Mouse (Mus musculus): Measurements from ENCODE around the gene Eva1a. TPM values are rescaled to one million over a fixed set of nuclear protein-coding genes. Genes with fewer than 3 reads are reported as not detected.

The Eva1a gene
- polyA plus RNA-seq, 1 experiment = 14.9 TPM

GRCm38 (mm10) chr6:82070459-82070858, 29.6 kb downstream of the Eva1a start:
- H3K4me1 ChIP-seq (ENCODE audit: control insufficient read depth, insufficient read depth, low read length) = no peaks in the 10 kb centered on the region
- H3K27me3 ChIP-seq (ENCODE audit: control insufficient read depth, insufficient read depth, low read length) = no peaks in the 10 kb centered on the region
- 77% methylated on average over 6 of the region's 6 CpGs for WGBS
- H3K27ac ChIP-seq (ENCODE audit: insufficient read depth, low read length) = no peak overlapping the region
- TF ChIP-seq POLR2A (IDR thresholded peaks at IDR 0.05; ENCODE audit: borderline replicate concordance, insufficient read depth, low read length) = no peak
- no peak for TF ChIP-seq CTCF (IDR thresholded peaks at IDR 0.05; ENCODE audit: borderline replicate concordance, insufficient read depth, low read depth, low read length)
- no peak for DNase-seq
- no peak overlapping the region for H3K4me3 ChIP-seq (replicated peaks; ENCODE audit: insufficient read depth, low read depth, low read length)

DNA sequence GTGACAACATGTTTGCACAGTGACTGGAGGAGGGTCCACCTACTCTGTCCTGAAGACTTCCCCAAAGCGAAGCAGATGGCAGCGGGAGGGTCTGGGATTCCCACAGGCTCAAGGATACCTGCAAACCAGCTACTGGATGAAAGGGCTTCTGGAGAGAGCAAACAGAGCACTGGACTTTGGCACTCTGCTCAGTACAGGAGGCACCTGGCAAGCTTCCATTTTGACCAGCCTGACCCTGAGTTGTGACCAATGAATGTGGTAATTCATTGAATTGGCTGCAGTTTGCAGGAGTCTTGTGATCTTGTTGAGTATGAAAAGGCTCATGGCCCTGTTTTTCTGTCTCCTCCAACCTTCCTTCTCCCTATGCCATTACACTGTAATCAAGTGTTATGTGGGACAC, 32.2 kb downstream of the Eva1a start:
- Histone ChIP-seq H3K4me1 (ENCODE audit: control insufficient read depth, insufficient read depth, low read length) (no peaks in the 10 kb centered on the region), H3K27me3 (ENCODE audit: control insufficient read depth, insufficient read depth, low read length) (no peaks in the 10 kb centered on the region), H3K27ac (ENCODE audit: insufficient read depth, low read length) (no peak overlapping the region), H3K4me3 (replicated peaks; ENCODE audit: insufficient read depth, low read depth, low read length) (no peak overlapping the region)
- 89% methylated on average over 2 of the region's 2 CpGs for WGBS
- no peak for TF ChIP-seq POLR2A (IDR thresholded peaks at IDR 0.05; ENCODE audit: borderline replicate concordance, insufficient read depth, low read length)
- no peak for TF ChIP-seq CTCF (IDR thresholded peaks at IDR 0.05; ENCODE audit: borderline replicate concordance, insufficient read depth, low read depth, low read length)
- DNase-seq = peak in 1 of 2 experiments; percentile 26

DNA sequence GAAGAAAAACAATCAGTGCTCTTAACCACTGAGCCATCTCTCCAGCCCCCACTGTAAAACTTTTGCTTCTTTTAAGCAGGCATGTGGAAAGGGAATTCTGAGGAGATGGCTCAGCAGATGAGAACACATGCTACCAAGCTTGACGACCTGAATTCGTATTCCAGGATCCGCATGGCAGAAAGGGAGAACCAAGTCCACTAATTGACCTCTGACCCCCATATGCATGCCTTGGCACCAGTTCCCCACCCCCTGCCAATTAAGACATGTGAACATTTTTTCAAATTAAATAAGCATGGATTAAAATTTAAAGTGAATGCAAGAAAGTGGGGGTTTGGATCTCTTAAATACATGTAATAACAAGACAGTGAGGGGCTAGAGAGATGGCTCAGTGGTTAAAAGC, 32.7 kb downstream of the Eva1a start:
- Histone ChIP-seq H3K4me3 (replicated peaks; ENCODE audit: insufficient read depth, low read depth, low read length) (no peak overlapping the region), H3K27me3 (ENCODE audit: control insufficient read depth, insufficient read depth, low read length) (no peaks in the 10 kb centered on the region), H3K27ac (ENCODE audit: insufficient read depth, low read length) (no peak overlapping the region), H3K4me1 (ENCODE audit: control insufficient read depth, insufficient read depth, low read length) (no peaks in the 10 kb centered on the region)
- WGBS = 70% methylated on average over 3 of the region's 3 CpGs
- DNase-seq = no peak
- TF ChIP-seq CTCF (IDR thresholded peaks at IDR 0.05; ENCODE audit: borderline replicate concordance, insufficient read depth, low read depth, low read length) (no peak), POLR2A (IDR thresholded peaks at IDR 0.05; ENCODE audit: borderline replicate concordance, insufficient read depth, low read length) (no peak)

DNA sequence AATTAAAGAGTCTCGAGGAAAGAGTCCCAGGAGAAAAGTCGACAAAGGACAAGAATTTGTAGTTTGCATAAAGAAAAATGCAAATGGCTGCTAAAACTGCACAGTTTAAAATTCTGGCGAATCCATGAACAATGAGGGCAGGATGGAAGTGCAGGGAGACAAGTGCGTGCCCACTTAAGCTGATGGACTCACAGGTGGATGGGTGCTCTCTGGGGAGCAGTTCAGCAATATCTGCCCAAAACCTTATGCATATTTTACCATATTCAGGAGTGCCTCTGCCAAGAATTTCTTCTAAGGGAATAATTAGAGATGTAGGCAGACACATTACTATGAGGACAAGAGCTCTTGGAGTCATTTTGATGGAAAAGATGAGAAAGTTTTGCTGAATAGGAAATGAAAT, 35.5 kb downstream of the Eva1a start:
- 67% methylated on average over 4 of the region's 4 CpGs for WGBS
- DNase-seq = no peak
- H3K4me3 ChIP-seq (replicated peaks; ENCODE audit: insufficient read depth, low read depth, low read length) = no peak overlapping the region
- H3K27ac ChIP-seq (ENCODE audit: insufficient read depth, low read length) = no peak overlapping the region
- no peaks in the 10 kb centered on the region for H3K4me1 ChIP-seq (ENCODE audit: control insufficient read depth, insufficient read depth, low read length)
- no peaks in the 10 kb centered on the region for H3K27me3 ChIP-seq (ENCODE audit: control insufficient read depth, insufficient read depth, low read length)
- TF ChIP-seq CTCF (IDR thresholded peaks at IDR 0.05; ENCODE audit: borderline replicate concordance, insufficient read depth, low read depth, low read length) (no peak), POLR2A (IDR thresholded peaks at IDR 0.05; ENCODE audit: borderline replicate concordance, insufficient read depth, low read length) (no peak)

DNA sequence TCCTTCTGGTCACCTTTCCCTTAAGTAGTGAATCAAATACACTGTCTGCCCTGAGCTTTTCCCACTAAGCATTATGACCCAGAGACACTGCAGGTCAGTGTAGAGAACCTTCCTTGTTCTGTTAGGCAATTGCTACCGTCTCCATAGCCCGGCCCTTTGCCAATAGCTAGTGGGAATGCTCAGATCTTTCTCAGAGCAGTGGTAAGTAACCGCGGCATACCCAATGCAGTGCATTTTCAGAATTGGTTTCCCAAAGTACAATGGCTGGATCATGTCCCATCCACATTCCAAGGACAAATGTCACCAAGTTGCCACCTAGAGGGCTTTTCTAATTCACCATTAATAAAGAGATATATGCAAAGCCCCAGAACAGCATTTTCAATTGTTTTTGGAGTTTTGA, 38.0 kb downstream of the Eva1a start:
- Histone ChIP-seq H3K27ac (ENCODE audit: insufficient read depth, low read length) (no peak overlapping the region), H3K27me3 (ENCODE audit: control insufficient read depth, insufficient read depth, low read length) (no peaks in the 10 kb centered on the region), H3K4me3 (replicated peaks; ENCODE audit: insufficient read depth, low read depth, low read length) (no peak overlapping the region), H3K4me1 (ENCODE audit: control insufficient read depth, insufficient read depth, low read length) (peaks cover 6% of the 10 kb centered on the region)
- TF ChIP-seq CTCF (IDR thresholded peaks at IDR 0.05; ENCODE audit: borderline replicate concordance, insufficient read depth, low read depth, low read length) (no peak), POLR2A (IDR thresholded peaks at IDR 0.05; ENCODE audit: borderline replicate concordance, insufficient read depth, low read length) (no peak)
- WGBS = 92% methylated on average over 4 of the region's 4 CpGs
- DNase-seq = no peak

DNA sequence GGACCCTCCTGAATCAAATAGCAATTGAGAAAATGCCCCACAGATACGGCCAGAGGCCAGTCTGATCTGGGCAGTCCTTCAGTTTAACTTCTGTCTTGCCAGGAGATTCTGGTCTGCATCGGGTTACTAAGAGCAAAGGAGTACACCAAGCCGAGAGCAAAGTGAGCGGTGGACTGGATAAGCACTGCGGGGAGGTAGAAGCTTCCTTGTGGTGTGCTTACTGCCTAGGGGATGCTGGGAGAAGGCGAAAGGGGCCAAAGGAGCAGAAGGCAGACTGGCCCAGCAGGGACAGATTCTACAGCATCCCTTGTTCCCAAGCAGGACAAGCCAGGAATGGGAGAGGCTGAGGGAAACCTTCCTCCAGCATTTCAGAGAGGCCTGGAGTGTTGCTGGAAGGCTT, 42.8 kb downstream of the Eva1a start:
- 16% methylated on average over 6 of the region's 6 CpGs for WGBS
- TF ChIP-seq CTCF (IDR thresholded peaks at IDR 0.05; ENCODE audit: borderline replicate concordance, insufficient read depth, low read depth, low read length) (no peak), POLR2A (IDR thresholded peaks at IDR 0.05; ENCODE audit: borderline replicate concordance, insufficient read depth, low read length) (no peak)
- H3K27ac ChIP-seq (ENCODE audit: insufficient read depth, low read length) = no peak overlapping the region; the same call in 1 of the 2 replicates
- no peak overlapping the region for H3K4me3 ChIP-seq (replicated peaks; ENCODE audit: insufficient read depth, low read depth, low read length)
- DNase-seq = peak in 1 of 2 experiments; percentile 20
- peaks cover 8% of the 10 kb centered on the region for H3K4me1 ChIP-seq (ENCODE audit: control insufficient read depth, insufficient read depth, low read length)
- no peaks in the 10 kb centered on the region for H3K27me3 ChIP-seq (ENCODE audit: control insufficient read depth, insufficient read depth, low read length)

DNA sequence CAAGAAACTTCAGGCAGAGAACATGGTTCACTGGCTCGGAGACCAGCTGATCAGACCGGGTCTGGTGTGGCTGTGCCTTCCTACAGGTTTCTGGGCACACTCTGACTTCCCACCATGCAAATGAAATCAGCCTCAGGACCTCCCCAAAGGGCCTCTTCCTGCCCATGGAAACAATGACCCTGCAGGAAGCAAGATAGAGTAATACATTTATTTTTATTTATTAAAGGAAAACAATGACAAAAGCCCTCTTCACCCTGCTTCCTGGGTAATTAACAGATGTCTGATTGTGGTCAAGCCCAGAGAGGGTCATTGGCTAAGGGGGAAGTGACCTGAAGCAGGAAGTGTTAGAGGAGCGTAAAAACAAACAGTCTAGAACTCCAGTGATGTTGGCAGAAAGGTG, 43.4 kb downstream of the Eva1a start:
- TF ChIP-seq CTCF (IDR thresholded peaks at IDR 0.05; ENCODE audit: borderline replicate concordance, insufficient read depth, low read depth, low read length) (no peak), POLR2A (IDR thresholded peaks at IDR 0.05; ENCODE audit: borderline replicate concordance, insufficient read depth, low read length) (no peak)
- no peak for DNase-seq
- peaks cover 8% of the 10 kb centered on the region for H3K4me1 ChIP-seq (ENCODE audit: control insufficient read depth, insufficient read depth, low read length)
- no peak overlapping the region for H3K4me3 ChIP-seq (replicated peaks; ENCODE audit: insufficient read depth, low read depth, low read length)
- no peak overlapping the region for H3K27ac ChIP-seq (ENCODE audit: insufficient read depth, low read length)
- 21% methylated on average over 3 of the region's 3 CpGs for WGBS
- no peaks in the 10 kb centered on the region for H3K27me3 ChIP-seq (ENCODE audit: control insufficient read depth, insufficient read depth, low read length)

DNA sequence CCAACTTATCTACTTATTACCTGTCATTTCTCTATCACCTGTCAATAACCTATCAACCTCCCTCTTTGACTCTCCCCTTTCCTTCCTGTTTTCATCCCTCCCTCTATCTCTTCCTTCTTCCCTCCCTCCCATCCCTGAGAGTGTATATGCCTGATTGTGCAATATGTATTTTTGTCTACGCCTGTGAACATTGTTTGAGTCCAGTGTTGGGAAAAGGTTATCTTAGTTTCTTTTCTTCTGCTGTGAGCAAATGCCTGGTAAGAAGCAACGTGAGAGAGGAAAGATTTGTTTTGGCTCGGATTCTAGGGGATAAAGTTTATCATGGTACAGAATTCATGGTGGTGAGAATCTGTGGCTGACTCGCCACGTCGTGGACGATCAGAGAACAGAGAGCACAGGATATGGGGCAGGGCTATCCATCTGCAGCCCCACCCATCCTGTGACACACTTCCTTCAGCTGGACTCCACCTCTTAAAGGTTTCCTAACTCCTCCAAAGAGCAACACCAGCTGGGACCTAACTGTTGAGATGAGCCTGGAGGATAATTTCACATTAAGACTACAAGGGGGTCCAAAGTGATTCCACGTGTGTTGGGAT, 44.6 kb downstream of the Eva1a start:
- no peak for TF ChIP-seq CTCF (IDR thresholded peaks at IDR 0.05; ENCODE audit: borderline replicate concordance, insufficient read depth, low read depth, low read length)
- no peak for TF ChIP-seq POLR2A (IDR thresholded peaks at IDR 0.05; ENCODE audit: borderline replicate concordance, insufficient read depth, low read length)
- Histone ChIP-seq H3K4me3 (replicated peaks; ENCODE audit: insufficient read depth, low read depth, low read length) (no peak overlapping the region), H3K27ac (ENCODE audit: insufficient read depth, low read length) (no peak overlapping the region), H3K4me1 (ENCODE audit: control insufficient read depth, insufficient read depth, low read length) (peaks cover 8% of the 10 kb centered on the region), H3K27me3 (ENCODE audit: control insufficient read depth, insufficient read depth, low read length) (no peaks in the 10 kb centered on the region)
- WGBS = 92% methylated on average over 8 of the region's 8 CpGs
- DNase-seq = no peak
